Mouse (Mus musculus): ENCODE measurements at regions not wholly inside any gene's neighbourhood (a gene's known extent, or its start where the extent isn't known, plus 50 kb on each side); places are given as distances from the start of the nearest gene placed in this dataset.
"Not testable (repeated sequence)": the region's sequence is repeated elsewhere in the genome, so short reads cannot be mapped to it uniquely, and the experiment has no call there.

DNA sequence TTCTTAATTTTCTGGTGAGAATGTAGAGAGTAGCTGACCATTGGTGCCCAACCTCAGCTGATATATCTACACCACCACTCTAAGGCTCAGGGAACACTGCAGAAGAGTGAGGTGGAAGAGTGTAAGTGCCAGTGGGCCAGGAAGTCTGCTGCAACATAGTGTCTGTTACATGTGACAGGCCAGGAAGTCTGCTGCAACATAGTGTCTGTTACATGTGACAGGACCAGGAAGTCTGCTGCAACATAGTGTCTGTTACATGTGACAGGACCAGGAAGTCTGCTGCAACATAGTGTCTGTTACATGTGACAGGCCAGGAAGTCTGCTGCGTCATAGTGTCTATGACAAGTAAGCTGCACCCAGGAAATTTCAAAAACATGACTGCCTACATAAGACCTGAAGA, 111.4 kb upstream of the Kctd3 start:
- not testable (repeated sequence) for TF ChIP-seq CTCF (IDR thresholded peaks at IDR 0.05; ENCODE audit: control insufficient read depth, insufficient read depth, insufficient replicate concordance, low read depth, low read length); POLR2A (IDR thresholded peaks at IDR 0.05; ENCODE audit: control insufficient read depth, low read depth, low read length)

Data from testis, adult 2 months (tissue).